ENCODE assay signal across 31 mouse cellular contexts in genomic region chr12:118508972-118509917, GRCm38 (mm10).
DNase-seq lines count a peak whose midpoint lies in the region; ATAC-seq and TF ChIP-seq lines count a peak whose summit lies in the region.
"Had no signal": no experiment of that assay in that cellular context is flagged by ENCODE, and none has a peak within 500 bp of the region (broad histone marks: within the 10 kb centered on the region; RNA-seq: fewer than 3 reads in every experiment).

No protein-coding gene starts in this region.

- H3K4me3 ChIP-seq in kidney, postnatal 0 days (replicated peaks; ENCODE audit: low read depth, low read length) = no peak overlapping the region
- no peak overlapping the region for H3K4me3 ChIP-seq in limb, embryonic 13.5 days
- H3K4me3 ChIP-seq: hindbrain, embryonic 12.5 days; limb, embryonic 15.5 days; liver, embryonic 13.5 days; midbrain, embryonic 10.5 days; midbrain, embryonic 15.5 days had no signal

- TF ChIP-seq CTCF in kidney, postnatal 0 days (IDR thresholded peaks at IDR 0.05; ENCODE audit: low read depth) = no peak

- no peaks in the 10 kb centered on the region for H3K4me1 ChIP-seq in kidney, postnatal 0 days (replicated peaks; ENCODE audit: insufficient read depth, low read length)
- H3K4me1 ChIP-seq in limb, embryonic 13.5 days = peaks cover 31% of the 10 kb centered on the region
- H3K4me1 ChIP-seq: limb, embryonic 15.5 days; liver, embryonic 13.5 days; midbrain, embryonic 15.5 days had no signal

- H3K9me3 ChIP-seq in kidney, postnatal 0 days (replicated peaks; ENCODE audit: low read length) = no peaks in the 10 kb centered on the region
- H3K9me3 ChIP-seq in limb, embryonic 13.5 days = no peaks in the 10 kb centered on the region
- H3K9me3 ChIP-seq: hindbrain, embryonic 12.5 days; limb, embryonic 15.5 days; liver, embryonic 13.5 days; midbrain, embryonic 10.5 days; midbrain, embryonic 15.5 days had no signal

- no peaks in the 10 kb centered on the region for H3K27me3 ChIP-seq in kidney, postnatal 0 days (ENCODE audit: insufficient read depth, low read length)
- peaks cover 2% of the 10 kb centered on the region; the same call in 1 of the 2 replicates for H3K27me3 ChIP-seq in limb, embryonic 13.5 days
- H3K27me3 ChIP-seq: limb, embryonic 15.5 days; liver, embryonic 13.5 days; midbrain, embryonic 15.5 days had no signal

- no peak overlapping the region for H3K27ac ChIP-seq in kidney, postnatal 0 days
- H3K27ac ChIP-seq in limb, embryonic 13.5 days = no peak overlapping the region; the same call in 1 of the 2 replicates
- H3K27ac ChIP-seq: hindbrain, embryonic 12.5 days; limb, embryonic 15.5 days; liver, embryonic 13.5 days; midbrain, embryonic 10.5 days; midbrain, embryonic 15.5 days; stomach, postnatal 0 days had no signal

- WGBS in kidney, postnatal 0 days = 46% methylated on average over 8 of the region's 8 CpGs
- WGBS in limb, embryonic 13.5 days = 38% methylated on average over 8 of the region's 8 CpGs

- no peak overlapping the region for H3K4me2 ChIP-seq in kidney, postnatal 0 days (ENCODE audit: low read length)
- no peak overlapping the region for H3K4me2 ChIP-seq in limb, embryonic 13.5 days (replicated peaks)
- H3K4me2 ChIP-seq: heart, embryonic 11.5 days; hindbrain, embryonic 12.5 days; limb, embryonic 15.5 days; liver, embryonic 13.5 days; midbrain, embryonic 15.5 days had no signal

- peak; percentile 8 for DNase-seq in kidney, postnatal 0 days (ENCODE audit: low spot score)
- no peak for DNase-seq in kidney, adult 11 months
- peak; percentile 52 for DNase-seq in NIH3T3 (ENCODE audit: low read depth)
- DNase-seq in layer of hippocampus, postnatal 25 days (ENCODE audit: extremely low spot score in 1 of 2, low spot score in 1 of 2) = no peak
- DNase-seq in ovary, adult 18-20 months (ENCODE audit: low spot score) = no peak
- no peak for DNase-seq in frontal cortex, postnatal 10 days (ENCODE audit: low spot score in 2 of 2)
- DNase-seq: adrenal gland, postnatal 36 days; cerebellum, adult 18-20 months; cerebellum, postnatal 10 days; gastrocnemius, postnatal 25 days; heart, adult 18-20 months; heart, postnatal 36 days; kidney, adult 2 months; kidney, postnatal 14 days; layer of hippocampus, adult 9-11 months; liver, embryonic 13.5 days; lung, adult 18-20 months; lung, postnatal 4 days; right cerebral cortex, adult 18-20 months; spleen, adult 18-20 months; thymus, adult 18-20 months; thymus, postnatal 25 days had no signal

- no peak for ATAC-seq in kidney, postnatal 0 days (replicated peaks; ENCODE audit: low FRiP score, low read depth)
- ATAC-seq in limb, embryonic 13.5 days (ENCODE audit: low FRiP score, low read depth) = peak; percentile 60; the same call in 1 of the 2 replicates
- ATAC-seq: forebrain, embryonic 16.5 days; lung, postnatal 0 days; midbrain, embryonic 15.5 days had no signal

- H3K9ac ChIP-seq in kidney, postnatal 0 days (ENCODE audit: low read depth, low read length) = no peak overlapping the region
- no peak overlapping the region for H3K9ac ChIP-seq in limb, embryonic 13.5 days
- H3K9ac ChIP-seq: hindbrain, embryonic 12.5 days; limb, embryonic 15.5 days; liver, embryonic 13.5 days; midbrain, embryonic 15.5 days had no signal

- no peaks in the 10 kb centered on the region for H3K36me3 ChIP-seq in kidney, postnatal 0 days (ENCODE audit: insufficient read depth, low read length)
- no peaks in the 10 kb centered on the region for H3K36me3 ChIP-seq in limb, embryonic 13.5 days
- H3K36me3 ChIP-seq: hindbrain, embryonic 12.5 days; limb, embryonic 15.5 days; liver, embryonic 13.5 days; midbrain, embryonic 10.5 days; midbrain, embryonic 15.5 days had no signal

Comparison
In these comparisons a context has a peak if more than half of its experiments do, and no peak if none do; other contexts are left out.
1. DNase-seq: peak in kidney, postnatal 0 days (single experiment) and NIH3T3 (single experiment); none in kidney, adult 11 months (single experiment), layer of hippocampus, postnatal 25 days (0 of 2), ovary, adult 18-20 months (single experiment) and frontal cortex, postnatal 10 days (0 of 2).